Mouse (Mus musculus) spleen, adult 18-20 months (tissue): ENCODE measurements around the gene Ftl1.

ENCODE experiments used
- DNase-seq, 2 experiments: peaks; one replicate each; pipeline ENCODE4 v3.0.0; 2022; ENCODE audit warnings: mixed read lengths in 2 of 2

Gene Ftl1

GRCm38 (mm10) chr7:45409497-45410163 lies 50.1 kb downstream of the Ftl1 start:
- no peak for DNase-seq

GRCm38 (mm10) chr7:45408949-45409348 lies 50.7 kb downstream of the Ftl1 start:
- DNase-seq, result no peak

GRCm38 (mm10) chr7:45408351-45408750 lies 51.3 kb downstream of the Ftl1 start:
- DNase-seq, result no peak
